Mouse (Mus musculus): ENCODE measurements around the gene Sema4g.

Gene Sema4g

DNA sequence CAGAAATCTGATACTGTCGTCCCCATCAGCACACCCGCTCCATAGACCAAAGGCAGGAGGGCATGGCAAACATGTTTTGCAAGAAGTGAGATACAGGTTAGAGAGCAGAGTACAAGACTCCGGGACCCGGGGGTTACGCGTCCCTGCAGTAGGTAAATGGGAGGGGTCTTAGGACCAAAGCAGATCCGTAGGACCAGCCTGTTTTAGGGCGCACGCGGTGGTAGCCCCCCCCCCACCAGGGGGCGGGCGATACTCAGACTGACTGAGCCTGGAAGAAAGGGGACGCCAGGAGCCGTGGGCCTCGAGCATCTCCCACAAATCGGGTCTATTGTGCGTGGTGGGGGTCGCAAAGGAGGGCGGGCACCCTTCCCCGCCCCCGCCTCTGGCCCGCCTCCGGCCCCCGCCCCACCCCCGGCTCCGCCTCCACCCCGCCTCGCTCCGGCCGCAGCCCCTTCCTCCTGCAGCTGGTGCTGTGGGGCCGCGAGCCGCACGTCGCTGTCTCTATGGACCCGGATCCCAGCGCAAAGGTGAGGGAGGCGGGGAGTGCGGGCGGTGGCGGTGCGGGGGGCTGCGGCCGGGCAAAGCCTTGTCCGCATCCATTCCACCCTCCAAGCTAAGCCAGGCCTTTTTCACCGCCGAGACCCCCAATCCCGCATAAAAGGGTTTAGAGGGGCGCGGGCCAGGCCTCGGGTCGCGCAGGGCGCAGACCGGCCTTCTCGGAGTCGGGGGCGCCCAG is at the start of gene Sema4g:
TSS of gene Sema4g (plus strand) at position 271 of the 736 bp plus-strand sequence.
- DNase-seq (ENCODE audit: low spot score), result peak; percentile 75

DNA sequence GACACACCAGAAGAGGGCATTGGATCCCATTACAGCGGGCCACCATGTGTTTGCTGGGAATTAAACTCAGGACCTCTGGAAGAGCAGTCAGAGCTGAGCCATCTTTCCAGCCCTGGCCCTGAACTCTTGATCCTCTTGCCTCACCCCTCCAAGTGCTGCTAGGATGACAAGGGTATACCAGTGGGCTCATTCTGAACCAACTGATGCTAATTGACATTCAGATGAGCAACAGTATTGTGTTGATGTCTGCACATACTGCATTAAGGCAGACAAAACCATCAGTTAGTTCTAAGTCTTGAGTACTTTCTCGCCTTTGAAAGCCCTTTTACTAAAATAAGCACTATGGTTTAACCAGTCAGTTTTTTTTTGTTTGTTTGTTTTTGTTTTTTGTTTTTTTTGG is 29.3 kb upstream of the Sema4g start:
- no peak for DNase-seq (ENCODE audit: low spot score)

DNA sequence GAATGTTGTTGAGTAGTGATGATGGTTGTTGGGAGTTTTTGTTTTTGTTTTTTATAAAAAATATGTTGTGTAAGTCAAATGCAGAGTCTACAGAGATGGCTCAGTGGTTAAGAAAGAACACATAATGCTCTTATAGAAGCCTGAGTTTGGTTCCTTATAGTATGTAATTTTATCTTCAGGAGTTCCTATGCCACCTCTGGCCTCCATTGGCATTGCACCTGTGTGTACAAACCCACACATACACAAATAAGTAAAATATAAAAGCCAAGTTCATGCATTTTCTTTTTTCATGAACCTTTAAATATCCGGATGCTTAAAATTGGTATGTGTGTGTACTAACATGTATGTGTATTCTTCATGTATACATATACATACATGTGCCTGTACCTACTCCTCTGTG is 22.9 kb upstream of the Sema4g start:
- no peak for DNase-seq (ENCODE audit: low spot score)

DNA sequence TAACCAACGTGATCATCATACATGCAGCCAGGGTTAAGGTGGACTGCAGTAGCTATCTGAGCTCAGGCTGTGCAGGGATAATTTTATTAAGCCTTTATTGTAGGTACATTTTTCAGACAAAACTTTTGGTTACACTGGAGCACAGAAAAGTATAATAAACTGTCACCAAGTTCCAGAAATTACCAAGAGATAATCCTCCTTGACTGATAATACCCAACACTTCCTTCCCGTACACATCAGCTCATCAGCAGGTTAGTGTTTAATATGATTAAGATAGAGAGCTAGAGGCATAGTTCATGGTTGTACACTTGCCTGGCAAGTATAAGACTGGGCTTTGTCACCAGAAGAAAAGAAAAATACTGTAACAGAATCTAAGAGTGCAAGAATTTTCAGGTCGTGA is 20.6 kb upstream of the Sema4g start:
- DNase-seq (ENCODE audit: low spot score), result no peak

DNA sequence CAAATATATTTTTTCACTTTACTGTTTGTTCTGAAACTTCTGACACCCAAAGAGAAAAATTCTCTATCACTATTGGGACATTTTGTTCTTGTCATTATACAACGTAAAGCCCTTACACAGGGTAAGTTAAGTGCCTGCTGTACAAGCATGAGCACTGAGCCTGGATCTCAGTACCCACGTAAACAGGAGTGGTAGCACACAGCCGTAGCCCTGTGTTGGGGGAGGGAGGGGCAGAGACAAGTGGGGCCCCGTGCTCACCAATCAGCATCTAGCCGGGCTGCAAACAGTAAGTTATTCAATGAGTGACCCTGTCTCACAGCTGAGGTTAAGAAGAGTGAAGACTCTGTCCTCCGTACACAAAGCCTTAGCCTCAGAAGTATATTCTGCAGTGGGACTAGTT is 12.3 kb upstream of the Sema4g start:
- no peak for DNase-seq (ENCODE audit: low spot score)

DNA sequence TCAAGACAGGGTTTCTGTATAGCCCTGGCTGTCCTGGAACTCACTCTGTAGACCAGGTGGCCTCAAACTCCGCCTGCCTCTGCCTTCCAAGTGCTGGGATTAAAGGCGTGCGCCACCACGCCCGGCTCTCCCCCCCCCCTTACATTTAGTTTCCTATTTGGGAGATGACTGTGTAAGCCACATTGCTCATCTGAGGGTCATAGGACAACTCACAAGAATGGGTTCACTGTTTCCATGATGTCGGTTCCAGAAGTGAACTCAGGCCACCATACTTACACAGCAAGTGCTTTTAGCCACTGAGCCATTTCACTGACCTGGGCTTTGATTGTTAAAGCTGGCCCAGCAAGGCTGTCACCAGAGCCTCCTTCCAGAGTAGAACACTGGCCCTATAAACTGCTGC is 11.8 kb upstream of the Sema4g start:
- DNase-seq (ENCODE audit: low spot score), result no peak

DNA sequence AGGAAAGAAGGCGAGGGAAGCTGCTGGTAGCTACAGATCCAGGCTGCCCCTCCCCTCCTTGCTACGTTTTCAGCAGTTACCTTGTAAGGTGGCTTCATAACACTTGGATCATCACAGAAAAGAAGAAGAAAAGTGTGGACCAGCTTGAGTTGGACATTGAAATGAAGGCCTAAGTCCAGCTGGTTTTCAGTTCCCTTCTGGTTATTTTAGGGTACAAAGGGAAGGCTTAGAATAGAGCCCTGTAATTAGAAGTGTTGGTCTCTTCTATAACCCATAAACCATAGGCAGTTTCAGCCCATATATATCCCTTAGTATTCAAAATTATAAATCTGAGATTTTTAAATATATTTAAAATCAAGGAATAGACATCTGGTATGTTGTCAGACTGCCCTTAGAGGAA is 8.1 kb upstream of the Sema4g start:
- DNase-seq (ENCODE audit: low spot score), result no peak

DNA sequence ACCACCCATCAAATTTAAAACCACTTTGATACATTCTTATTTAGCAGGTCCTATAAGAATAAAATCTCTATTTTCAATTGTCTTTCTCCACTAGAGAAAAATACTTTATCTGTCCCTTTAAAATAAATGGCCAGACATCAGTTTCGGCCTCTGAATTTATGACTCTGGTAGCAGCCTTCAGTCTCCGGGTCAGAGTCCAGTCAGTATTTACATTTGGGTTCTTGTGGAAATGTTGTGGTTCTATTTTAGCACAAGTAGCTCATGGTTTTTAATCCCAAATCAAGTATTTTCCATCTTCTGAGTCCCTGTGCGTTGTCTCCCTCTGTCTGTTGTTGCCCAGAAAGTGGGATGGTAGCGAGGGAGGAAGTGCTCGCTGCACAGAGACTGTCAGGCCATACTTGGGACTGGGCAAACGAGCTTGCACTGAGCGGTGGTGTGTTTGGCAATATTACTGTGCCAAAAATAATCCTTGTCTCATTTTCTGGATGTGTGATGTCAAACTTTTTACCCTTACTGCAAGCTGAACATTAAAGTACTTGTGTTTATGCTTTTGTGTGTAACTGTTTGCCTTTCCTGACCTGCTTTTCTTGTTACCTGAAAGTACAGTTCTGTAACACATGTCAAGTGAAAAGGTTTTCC is 6.3 kb upstream of the Sema4g start:
- DNase-seq (ENCODE audit: low spot score), result no peak

DNA sequence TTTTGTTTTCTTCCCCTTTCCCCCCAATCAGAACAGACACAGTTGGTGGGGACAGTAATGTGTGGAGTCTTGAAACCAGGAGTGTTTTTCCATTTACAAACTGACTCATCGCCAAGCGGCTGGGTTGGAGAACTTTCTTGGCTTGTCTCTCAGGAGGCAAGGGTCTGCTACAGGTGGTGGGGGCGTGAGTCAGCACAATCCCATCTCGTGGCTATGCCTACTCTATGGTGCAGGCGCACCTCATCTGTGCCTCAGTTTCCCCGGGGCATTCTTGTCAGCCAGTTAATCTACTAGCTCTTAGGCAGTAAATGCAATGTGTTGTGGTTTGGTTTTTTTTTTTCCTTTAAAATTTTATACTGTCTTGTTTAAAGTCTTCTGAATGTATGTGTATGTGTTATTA is 5.5 kb upstream of the Sema4g start:
- no peak for DNase-seq (ENCODE audit: low spot score)

DNA sequence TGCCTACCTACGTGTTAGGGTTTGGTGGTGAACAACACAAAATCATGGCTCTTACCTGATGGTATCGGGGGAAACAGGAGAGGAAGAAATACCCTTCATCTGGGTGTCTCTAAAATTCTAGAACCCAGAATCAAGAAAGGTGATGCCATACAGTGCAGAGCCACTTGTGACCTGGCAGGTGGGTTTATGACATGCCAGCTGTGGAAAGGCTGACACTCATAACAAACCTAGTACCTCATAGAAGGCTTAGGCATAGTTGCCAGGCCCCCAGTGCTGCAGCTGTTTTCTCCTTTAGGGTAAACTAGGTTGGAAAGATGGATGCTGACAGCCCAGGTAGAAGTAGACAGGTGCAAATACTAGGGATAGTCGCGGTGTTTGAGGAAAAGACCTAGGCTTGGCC is 4.5 kb upstream of the Sema4g start:
- no peak for DNase-seq (ENCODE audit: low spot score)

DNA sequence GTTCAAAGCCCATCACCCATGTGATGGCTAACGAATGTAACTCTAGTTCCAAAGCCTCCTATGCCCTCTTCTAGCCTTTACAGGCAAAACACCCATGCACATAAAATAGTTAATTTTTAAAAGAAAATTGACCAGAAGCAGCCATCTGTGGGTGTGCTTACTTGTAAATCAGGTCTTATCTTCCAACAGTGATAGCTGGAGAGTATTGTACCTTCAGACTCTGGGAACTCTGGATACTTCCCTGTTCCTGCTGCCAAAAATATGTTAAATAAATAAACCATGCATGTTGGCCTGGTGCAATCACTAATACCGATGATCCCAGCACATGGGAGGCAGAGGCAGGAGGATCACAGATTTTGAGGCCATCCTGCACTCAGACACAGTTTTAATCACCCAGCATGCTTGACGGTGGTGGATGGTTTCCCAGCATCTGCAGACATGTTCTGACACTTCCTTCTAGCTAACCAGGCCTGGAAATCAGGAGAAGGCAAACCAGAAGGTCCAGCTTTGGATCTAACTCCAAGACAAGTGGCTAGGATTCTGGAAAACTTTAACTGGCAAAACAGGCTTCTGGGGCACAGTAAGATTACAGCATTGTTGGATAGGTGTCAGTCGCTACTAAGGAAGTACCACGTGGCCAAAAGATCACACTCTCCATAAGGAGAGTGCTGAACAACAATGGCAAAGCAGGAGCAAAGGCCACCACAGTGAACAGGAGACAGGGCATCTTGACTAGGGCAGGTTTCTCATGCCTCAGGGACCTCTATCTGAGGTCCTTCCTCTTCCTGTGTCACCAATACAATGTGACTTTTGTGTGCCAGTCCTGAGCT is 3.5 kb upstream of the Sema4g start:
- no peak for DNase-seq (ENCODE audit: low spot score)

DNA sequence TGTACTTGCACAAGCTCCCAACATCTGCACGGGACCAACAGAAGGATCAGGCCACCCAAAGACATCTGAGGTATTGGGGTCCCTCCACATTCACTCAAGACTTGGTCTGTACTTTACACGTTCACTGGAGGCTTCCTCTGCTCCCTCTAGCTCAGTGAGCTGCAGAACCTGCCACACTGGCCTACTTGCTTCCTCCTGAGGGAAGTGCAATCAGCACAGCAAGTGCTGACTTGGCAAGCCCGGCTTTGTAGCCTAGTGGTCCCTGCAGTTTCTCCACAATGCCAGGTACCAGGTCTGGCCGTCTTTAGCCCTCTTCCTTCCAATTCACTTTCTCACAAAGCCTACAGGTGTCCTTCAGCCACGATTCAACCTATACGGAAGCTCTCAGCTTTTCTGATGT is 1.9 kb upstream of the Sema4g start:
- DNase-seq (ENCODE audit: low spot score), result no peak

DNA sequence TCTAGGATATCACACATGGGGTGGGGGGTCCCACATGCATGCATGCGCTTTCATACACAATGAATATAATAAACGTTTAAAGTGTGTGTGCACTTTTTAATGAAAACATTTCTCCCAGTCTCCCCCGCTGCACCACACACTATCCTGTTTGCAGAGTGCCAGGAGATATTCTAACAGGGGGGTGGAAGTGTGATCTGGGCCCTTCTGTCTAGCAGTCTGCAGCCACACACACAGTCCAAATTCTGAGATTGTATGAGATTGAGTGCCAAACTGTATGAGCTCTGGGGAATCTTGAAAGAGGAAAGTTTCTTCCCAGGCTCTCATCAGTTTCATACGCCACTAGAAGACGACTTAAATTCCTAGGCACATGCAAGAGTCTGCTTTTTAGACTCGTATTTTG is 1.1 kb upstream of the Sema4g start:
- no peak for DNase-seq (ENCODE audit: low spot score)

DNA sequence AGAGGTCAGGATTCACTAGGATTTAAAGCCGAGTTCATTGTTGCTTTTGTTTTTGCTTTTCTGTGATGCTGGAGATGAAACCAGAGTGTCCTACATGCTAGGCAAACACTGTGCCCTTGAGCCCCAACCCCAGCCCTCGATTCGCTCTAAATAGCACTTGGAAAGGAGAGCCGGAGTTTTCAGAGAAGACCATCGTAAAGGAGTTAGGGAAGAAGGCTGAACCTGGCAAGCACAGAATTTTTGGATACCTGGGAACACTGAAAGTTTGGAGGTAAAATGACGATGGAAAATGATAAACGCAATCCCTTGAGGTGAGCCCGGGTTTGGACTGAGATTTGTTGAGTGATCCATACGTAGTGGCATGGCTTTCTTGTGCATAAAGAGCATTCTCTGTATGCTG is 580 bp upstream of the Sema4g start:
- no peak for DNase-seq (ENCODE audit: low spot score)

DNA sequence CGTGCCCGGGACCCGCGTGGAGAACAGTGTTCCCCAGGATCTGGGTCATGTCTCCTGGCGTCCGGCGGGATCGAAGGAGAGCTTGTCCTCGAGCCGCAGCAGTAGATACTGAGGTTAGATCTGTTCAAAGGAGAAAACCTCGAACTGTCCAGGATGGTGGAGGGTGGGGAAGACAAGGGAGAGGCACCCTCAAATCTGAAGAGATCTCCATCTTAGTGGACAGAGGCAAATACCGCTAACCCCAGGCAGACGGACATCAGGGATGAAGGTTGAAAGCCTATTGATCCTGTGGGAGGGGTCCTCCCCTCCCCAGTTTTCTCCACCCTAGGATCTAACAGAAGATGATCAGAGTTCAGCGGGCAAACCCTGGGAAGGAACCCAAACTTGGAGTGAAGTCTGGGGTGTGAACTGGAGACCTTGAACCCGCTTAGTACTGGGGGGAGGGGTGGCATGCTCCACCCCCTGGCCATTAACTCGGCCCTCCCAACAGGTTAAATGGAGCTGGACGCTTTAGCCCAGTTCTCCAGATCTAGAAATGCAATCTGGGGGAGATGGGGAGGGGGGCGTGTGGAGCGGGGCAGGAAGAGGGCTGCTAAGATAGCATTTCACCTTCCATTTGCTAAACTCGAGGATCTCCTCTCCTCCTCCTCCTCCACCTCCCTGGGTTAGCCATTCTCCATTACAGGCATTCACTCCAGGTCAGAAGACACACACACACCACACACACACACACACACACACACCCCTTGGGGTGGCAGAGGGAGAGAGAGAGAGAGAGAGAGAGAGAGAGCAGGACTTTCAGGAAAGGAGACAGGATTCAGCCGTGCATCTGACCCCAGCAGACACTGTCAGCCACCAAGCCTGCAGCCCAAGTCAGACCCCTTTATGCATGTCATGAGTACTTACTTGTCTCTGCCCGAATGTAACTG is 930 bp downstream of the Sema4g start:
- peak; percentile 6 for DNase-seq (ENCODE audit: low spot score)

DNA sequence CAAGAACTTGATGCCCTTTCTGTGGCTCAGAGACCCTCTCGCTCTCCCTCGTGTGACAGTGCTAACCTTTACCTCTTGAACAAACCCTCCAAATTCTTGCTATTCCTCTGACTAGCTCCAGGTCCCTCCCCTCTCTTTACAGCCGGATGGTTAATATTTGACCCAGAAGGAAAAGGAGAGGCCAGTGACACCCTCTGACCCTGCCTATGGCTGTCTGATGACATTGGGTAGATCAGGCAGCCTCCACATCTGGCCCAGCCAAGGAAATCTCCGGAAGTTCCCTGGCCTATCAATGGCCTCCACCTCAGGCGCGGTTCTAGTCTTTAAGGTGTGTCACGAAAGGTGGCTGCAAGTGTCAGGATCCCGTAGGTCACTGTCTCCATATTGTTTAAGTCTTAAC is 2.1 kb downstream of the Sema4g start:
- DNase-seq (ENCODE audit: low spot score), result no peak

DNA sequence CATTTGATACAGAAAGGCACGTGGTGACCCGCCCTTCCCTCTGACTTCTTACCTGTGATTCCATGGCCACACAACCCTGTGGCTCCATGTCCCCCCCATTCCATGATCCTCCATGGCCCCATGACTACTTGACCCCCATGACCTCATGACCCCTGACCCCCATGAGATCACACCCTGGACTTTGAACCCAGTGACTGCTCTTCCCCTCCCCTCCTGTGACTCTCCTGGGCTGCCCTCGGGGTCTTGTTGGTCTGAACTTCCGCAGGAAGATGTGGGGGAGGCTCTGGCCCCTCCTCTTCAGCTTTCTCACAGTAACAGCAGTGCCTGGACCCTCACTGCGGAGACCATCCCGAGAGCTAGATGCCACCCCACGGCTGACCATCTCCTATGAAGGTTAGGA is 3.3 kb downstream of the Sema4g start:
- DNase-seq (ENCODE audit: low spot score), result no peak

DNA sequence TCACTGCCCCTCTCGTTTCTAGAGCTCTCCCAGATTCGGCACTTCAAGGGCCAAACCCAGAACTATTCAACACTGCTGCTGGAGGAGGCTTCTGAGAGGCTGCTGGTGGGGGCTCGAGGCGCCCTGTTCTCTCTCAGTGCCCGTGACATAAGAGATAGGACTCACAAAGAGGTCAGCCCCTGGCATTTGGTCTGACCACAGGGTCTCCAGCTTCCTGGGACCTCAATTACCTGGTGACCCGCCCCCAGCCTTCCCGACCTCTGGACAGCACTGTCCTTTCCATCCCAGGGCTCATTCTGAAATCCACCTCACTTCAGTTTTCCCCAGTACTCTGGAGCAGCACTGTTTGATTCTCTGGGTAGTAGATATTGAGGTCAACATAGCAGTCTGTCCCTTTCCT is 3.8 kb downstream of the Sema4g start:
- DNase-seq (ENCODE audit: low spot score), result no peak

DNA sequence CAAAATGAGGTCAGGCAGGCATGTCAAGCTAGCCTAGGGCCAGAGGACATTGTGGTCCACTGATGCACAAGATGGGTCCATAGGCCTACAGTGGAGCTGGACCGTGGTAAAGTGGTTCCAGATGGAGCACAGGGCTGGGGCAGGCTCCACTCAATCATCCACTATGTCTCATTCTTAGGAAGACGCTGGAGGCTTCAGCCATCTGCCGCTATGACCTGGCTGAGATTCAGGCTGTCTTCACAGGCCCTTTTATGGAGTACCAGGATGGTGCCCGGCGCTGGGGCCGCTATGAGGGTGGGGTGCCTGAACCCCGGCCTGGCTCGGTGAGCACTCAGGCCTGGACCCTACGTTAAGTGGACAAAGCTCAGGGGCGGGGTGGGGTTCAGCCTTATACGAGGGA is 8.9 kb downstream of the Sema4g start:
- DNase-seq (ENCODE audit: low spot score), result no peak

DNA sequence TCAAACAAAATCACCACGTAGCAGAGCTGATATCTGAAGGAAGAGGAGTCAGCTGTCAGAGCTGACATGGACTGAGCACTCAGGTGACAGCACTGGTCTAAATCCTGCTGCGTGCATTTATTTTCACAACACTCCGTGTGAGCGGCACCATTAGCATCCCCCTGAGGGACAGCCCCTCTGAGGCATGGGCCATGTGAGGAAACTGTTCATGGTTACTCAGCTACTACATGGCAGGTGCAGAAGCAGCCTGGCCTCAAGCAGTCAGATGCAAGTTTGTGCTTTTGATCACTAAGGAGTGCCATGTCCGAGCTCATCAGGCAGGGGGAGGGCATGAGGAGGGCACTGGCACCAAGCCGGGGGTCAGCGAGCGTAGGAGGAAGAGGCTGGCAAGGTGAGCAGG is 10.7 kb downstream of the Sema4g start:
- no peak for DNase-seq (ENCODE audit: low spot score)

DNA sequence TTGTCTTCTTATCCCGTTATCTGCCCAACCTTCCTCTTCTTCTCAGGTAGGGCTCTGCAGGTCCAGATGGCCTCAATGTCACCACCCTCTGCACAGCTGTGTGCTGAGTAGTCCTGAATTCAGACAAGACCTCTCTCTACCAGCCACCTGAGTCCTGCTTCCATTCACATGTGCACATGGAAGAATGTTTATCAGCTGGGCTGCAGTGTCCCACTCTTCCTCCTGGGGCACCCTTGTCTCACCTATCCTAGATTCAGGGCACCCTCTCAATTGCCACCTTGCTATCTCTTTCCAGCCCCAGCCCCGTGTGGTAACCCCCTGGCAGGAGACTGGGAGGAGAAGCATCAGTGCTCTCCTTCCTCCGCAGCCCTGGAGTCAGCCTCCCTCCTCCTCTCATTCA is 13.4 kb downstream of the Sema4g start:
- no peak for DNase-seq (ENCODE audit: low spot score)
